Mouse (Mus musculus): ENCODE measurements around the gene Tdrd3.

Gene Tdrd3

DNA sequence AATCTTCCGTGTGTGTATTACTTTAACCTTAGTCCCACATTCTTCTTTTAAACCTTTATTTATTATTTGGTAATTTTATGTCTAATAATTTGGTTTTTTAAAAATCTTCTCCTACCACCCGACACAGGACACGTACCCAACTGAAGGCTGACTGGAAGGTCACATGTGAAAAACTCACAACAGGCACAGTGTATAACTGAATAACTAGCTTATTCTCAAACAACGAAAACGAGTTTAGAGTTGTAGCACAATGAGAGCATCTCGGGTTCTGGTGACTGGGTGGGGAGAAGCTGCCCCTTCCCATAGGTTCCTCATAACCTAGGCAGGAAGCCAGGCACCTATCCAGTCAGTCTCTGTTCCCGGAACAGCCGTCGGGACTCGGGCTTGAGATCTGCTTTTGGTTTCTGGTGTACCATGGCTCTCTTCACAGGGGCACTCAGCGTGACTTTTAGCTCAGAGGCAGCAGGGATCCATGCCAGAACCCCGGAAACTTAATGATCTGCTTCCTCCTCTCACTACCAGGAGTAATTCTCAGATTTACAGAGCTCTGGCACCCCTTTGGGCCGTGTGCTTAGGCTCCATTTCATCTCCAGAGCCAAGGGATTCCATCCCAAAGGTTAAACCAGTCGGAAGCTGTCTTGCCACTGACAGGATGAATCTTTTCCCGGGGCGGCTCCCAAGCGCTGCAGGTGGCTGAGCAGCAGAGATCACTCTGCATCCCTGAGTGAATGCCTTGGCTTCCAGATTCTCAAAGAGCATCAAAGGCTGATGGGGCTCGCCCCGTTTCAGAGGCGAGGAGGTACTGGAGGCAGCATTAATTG lies 151.4 kb downstream of the Tdrd3 start:
- DNase-seq = peak; percentile 7

- DNase-seq = no peak
Measured at GRCm38 (mm10) chr14:87568447-87568908, 152.0 kb downstream of the Tdrd3 start.

DNA sequence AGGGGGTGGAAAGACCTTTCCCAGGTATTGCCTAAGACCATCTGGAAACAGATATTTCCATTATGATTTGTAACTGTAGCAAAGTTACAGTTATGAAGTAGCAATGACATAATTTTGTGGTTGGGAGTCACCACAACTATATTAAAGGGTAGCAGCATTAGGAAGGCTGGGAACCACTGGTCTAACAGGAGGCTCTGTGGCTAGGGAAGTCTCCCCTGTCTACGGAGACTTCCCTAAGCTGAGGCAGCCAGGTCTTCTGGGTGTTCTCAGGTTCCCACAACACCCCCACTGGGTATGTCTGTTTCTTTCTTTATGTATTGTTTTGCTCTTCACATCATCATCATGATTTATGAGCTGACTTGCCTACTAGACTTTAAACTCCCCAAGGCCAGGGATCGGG lies 153.0 kb downstream of the Tdrd3 start:
- no peak for DNase-seq

- no peak for DNase-seq
Measured at GRCm38 (mm10) chr14:87572453-87572852, 156.0 kb downstream of the Tdrd3 start.

DNA sequence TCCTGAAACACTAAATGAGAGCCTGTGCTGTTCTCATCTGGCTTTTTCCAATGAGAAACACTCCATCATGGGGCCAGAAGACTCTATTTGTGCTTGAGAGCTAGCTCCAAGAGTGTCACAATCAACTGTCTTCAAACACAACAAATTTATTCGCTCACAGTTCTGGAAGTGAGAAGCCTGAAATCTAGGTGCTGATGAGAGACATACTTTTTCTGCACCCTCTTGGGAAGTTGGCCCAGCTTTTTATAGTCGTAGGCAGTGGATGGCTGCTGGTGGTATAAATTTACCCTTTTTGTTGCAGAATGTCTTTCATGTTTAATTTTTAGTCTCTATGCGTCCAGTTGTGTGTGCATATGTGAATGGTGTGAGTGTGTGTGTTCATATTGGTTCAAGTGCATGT lies 166.2 kb downstream of the Tdrd3 start:
- no peak for DNase-seq
